Mouse (Mus musculus) ovary, postnatal 14 days (tissue): ENCODE measurements at regions not wholly inside any gene's neighbourhood (a gene's known extent, or its start where the extent isn't known, plus 50 kb on each side); places are given as distances from the start of the nearest gene placed in this dataset.

Experiments
- DNase-seq: peaks from one replicate; pipeline ENCODE4 v3.0.0; 2022; ENCODE audit warnings: low spot score

DNA sequence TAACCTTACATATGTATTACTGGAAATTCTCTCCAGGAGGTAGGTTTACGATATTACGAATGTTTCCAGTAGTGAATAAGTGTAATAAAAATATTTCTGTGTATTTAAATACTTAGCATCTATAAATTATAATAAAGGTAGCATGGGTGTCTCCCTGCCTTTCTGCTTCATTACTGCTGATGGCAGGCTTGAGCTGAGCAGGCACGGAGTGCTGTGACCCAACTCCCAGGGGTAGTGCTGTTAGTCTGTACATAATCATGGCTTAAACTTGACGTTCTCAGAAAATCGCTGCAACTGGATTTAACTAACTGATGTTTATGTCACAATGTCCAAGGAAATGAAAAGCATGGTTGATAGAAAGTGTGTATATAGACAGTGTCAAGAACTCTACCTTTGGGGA lies 727.8 kb upstream of the Frg1 start:
- no peak for DNase-seq

DNA sequence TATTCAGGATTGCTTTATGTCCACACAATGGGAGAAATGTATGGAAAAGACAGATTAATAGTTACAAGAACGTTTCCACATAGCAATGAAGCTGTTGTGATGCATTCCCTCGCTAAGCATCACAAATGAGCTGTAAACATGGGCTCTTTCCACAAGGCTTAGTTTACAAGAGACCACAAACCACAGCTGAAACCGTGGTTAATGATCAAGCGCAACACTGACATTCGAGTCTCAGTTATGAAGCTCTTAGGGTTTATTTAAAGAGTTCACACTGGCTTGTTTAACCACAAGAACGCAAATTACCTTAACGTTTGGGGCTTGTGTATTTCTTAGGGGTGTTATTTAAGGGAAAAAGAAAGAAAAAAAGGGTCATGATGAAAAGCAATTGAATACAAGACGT lies 727.3 kb upstream of the Frg1 start:
- no peak for DNase-seq

DNA sequence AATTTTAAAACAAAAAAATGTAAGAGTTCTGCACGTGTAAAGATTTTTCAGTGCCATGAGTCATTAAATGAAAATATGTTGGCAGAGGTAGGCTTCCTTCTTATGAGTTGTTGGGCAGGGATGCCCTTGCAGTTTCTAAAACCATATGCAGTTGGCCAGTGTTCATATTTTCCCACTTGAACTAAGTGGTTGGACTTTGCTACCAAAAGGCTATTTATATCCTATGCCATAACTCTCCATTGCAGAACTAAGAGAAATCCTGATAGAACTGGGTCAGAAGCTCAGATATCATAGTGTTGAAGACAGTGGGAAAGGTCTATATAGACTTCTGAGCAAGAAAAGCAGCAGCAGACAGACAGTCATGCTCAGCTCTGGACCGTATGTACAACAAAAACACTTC lies 690.7 kb upstream of the Frg1 start:
- no peak for DNase-seq

DNA sequence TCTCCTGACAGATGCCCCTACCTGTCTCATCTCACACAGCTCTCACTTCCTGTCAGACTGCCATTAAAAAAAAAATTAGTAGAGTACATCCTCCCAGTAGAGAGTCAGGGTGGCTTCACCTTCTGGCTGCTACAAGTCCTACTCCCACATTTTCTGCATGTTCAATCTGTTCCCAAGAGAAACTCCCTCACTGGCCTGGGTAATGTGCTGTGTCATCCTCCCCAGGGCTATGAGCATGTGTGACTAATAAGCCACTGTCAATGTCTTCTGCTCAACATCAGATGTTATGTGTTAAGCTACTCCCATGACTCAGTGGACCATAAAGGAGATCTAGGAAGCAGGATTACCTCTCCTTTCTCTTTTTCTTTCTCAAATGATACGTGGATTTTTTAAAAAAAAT lies 652.4 kb upstream of the Frg1 start:
- no peak for DNase-seq

DNA sequence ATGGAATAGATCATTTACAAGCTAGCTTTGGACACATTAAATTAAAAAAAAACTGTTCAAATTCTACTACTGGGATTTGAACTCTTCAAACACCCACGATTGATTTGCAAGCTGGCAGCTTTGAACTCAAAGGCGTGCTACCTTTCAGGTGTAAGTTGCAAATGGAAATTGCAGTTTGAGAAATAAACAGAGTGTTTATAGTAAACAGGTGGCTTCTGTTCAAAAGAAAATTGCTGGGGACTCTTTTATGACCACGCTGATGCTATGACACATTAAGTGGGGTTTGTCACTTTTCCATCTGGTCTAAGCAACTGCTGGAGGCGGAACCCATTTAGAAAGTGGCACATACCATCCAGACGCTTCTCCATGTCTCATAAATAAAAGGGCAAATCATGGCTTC lies 626.7 kb upstream of the Frg1 start:
- no peak for DNase-seq

DNA sequence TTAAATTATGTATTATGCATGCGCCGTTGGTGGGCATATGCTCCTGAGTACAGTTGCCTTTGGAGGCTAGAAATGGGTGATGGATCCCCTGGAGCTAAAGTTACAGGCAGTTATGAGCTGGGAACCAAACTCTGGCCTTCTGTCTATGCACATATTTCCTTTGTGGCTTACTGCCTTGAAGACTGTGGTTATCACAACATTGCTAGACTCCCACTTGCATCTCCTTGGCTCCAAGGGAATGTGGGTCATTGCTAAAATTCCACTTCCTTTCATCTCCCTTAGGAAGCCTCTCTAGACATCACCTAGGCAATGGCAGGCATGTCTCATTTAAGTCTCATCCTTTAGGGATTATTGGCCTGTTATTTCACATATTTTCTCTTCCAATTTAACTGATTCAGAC lies 622.4 kb upstream of the Frg1 start:
- DNase-seq, result no peak

DNA sequence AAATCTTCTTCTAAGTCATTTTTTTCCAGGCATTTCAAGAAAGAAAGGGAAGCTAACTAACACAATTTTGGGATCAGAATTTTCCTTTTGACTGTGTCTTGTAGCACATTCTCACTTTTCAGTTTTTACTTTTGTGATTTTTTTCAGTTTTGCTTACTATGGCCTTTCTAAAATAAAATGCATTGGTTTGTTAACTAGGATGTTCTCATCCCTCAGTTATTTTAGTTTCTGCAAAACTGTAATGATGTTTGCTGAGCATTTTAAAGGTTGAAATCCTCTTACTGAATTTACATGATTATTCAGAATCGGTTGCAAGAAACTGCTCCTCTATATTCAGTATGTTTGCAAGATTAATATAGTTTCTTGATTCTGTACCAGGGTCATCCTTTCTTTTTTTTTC lies 610.1 kb upstream of the Frg1 start:
- no peak for DNase-seq

DNA sequence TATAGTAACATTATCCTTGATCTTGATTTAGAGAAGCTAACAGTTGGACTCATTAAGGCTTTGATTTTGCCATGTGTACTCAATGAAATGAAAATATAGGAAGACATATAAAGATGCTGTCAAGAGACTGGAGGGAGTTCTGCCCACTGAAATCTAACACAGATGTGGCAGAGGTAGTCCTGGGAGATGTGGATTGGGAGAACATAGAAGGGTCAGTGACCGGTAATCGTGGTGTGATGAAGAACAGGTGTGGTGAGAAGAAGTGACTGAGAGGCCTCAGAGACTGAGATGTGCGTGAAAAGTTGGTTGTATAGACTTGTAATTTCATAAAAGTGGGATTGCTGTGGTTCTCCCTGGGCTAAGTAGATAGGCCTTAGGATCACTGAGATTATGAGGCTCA lies 600.9 kb upstream of the Frg1 start:
- no peak for DNase-seq

DNA sequence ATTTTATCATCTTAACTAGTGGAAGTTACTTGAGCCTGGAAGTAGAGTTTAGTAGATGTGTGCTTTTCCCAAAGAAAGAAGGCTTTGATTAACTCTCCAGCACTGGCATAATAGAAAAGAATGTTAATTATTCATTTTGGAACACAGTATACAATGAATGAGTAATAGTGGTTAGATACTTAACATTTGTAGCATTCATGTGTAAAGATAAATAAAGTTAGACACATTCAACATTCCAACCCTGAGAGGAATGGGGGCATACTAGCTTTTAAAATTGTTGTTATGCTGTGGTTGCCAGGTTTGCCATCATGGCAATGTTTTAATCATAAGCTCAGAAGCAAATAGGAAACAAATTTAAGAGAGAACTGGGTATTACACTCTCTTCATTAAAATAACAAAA lies 586.3 kb upstream of the Frg1 start:
- no peak for DNase-seq

DNA sequence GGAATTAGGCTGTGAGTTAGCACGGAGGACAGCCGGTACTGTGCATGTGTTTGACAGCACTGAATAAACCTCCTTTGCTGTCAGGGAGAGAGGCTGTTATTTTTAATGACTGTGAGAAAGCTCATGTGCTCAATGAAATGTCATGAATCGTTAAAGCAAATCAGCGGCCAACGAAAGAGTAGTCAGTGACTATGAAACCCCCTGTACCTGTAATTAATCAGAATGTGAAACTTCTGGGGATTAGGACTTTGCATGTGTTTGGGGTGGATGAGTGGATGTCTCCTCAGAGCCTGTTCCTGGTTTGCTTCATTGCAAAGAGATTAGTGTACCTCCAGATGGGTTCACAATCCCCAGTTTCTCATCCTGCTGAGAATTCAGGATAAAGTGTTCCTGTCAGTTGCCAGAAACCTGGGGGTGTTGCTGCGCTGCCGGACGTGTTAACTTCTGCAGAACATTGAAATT lies 572.2 kb upstream of the Frg1 start:
- no peak for DNase-seq

DNA sequence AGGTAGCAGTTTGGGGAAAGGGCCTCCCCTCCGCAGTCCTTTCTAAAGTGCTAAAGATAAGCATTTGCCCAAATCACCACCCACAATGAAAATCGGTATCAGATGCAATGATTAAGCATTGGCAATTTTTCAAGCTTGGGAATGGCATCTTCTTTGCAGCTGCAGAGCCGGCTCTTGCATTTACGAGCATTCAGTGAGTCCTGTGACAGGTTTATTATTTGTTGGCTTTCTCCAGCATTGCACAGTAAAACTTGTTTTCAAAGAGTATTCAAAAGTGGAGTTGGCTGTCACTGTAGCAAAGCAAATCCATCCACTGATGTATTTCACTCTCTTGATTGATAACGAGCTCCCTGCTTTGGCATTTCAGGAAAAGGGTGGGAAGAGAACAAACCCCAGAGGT lies 571.3 kb upstream of the Frg1 start:
- DNase-seq, result no peak

DNA sequence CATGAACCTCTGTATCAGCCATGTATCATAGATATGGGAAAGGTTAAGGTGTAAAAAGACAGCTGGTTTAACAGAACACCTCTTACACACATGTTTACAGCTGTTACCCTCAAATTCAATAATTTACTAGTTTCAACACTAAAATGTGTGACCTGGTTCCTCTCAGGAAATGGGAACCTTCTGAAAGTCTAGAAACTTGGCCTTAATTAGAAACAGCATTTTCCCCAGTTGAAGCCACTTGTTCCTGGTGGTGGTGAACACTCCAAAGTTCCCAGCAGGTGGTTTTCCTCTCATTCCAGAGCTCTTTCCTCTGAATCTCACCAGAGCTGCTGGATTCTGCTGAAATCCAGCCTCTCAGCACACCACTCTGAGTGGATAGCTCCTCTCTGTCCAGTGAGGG lies 570.5 kb upstream of the Frg1 start:
- DNase-seq, result no peak

DNA sequence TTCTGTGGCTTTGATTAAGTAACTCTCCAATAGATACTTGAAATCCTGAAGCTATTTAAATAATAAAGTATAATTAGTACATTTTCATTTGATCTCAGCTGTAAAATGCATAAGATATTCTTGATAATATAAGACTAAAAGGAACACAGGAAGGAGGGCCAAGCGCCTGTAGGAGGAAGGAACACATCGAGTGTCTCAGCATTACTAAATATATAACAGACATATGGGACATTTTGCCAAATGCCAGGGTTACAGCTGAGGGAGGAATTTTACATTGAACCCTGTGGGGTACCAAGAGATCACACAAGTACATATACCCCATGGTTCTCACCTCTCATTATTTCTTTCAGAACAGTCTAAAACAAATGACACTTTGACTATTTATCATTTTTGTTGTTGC lies 555.5 kb upstream of the Frg1 start:
- no peak for DNase-seq

DNA sequence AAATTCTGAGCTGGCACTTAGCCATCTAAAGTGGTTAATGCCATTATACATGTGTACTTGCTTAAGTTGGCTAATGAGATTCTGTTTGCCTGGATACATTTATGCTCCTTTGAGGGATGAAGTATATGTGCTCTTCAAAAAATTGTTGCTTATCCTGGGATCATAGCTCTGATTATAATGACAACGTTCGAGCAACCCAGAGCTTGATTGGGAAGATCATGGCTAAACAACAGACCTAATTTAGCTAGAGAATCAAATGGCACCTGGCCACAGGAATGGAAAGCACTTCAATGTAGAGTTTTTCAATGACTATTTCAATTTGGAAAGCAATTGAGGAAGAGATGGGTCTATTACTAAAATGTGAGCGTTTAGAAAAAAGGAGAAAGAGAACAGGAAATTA lies 553.7 kb upstream of the Frg1 start:
- DNase-seq, result no peak

DNA sequence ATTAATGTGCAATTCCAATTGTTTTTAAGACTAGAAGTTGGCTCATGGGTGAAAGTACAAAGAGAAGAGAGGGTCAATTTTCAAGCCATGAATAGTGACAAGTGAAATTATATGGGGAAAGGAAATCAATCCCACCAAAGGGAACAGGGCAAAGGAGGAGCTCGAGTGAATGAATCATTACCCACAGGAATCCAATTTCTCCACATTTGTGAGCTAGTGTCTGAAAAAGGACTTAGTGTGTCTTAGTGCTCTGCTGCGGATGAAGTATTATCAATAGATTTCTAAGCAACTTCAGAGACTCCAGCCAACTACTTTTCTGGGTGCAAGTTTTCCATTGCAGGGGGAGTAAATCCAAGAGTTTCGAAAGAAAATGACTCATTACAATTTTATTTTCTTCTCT lies 552.5 kb upstream of the Frg1 start:
- no peak for DNase-seq

DNA sequence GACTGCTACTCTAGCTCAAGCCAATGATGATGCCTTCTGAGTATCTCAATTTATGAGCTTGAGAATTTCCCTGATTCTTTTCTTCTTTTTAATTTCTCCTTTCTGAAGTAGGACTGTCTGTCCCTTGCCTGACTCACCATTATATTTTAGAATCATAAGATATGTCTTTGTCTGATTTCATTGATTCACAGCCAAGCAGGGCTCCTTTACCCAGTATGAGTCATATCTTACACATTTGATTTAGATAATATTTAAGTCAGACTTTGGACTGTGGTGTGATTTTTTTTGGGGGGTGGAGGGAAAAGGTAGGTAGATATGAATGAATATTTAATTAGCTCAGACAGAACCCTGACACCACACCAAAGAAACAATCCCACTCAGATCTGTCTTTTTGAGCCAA lies 547.2 kb upstream of the Frg1 start:
- no peak for DNase-seq

DNA sequence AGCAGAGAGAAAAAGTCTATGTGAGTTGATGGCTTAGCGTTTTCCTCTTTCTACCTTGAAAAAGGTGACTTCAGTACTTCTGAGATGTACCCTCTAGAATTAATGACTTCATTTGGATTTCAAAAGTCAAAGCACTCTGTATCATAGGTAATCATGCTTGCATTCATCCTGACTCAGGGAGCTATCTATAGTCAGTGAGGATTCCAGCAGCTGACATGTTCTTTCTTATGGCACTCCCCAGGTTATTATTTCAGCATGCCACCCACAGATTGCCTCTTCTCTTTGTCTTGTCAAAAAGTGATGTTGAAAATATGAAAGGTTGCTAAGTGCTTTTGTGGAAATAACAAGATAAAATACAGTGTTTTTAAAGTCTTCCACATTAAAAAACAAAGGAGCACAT lies 540.0 kb upstream of the Frg1 start:
- DNase-seq, result no peak

DNA sequence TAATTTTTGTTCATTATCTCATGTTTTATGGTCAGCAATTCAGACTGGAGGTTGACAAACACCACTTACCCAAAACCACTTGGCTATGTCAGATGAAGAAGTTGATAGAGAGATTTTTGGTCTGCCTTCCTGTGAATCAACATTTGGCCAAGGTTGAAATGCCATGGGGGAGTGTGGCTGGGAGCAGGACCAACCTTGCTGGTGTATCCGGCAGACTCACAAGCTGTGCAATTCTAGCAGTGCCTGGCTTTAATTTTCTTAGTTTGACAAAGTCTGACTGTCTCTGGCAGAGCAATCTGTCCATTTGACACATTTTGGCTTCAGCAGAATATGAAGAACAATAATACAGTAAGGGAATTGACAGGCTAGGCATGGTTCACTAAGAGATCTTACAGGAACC lies 533.9 kb upstream of the Frg1 start:
- no peak for DNase-seq

DNA sequence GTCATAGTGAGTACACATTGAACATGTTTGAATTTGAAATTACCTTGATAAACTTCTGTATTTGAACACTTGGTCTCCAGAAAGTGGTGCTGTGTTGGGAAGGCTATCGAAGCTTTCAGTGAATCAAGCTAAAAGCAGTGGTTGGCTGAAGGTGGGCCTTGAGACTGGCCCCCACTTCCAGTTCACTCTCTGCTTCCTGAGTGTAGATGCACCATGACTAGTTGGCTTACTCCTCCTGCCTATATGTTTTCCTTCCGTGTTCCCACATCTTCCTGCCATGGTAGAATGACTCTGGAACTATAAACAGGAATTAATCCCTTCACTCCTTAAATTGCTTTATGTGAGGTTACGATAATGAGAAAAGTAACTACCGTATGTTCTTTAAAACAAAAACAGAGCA lies 522.4 kb upstream of the Frg1 start:
- no peak for DNase-seq

DNA sequence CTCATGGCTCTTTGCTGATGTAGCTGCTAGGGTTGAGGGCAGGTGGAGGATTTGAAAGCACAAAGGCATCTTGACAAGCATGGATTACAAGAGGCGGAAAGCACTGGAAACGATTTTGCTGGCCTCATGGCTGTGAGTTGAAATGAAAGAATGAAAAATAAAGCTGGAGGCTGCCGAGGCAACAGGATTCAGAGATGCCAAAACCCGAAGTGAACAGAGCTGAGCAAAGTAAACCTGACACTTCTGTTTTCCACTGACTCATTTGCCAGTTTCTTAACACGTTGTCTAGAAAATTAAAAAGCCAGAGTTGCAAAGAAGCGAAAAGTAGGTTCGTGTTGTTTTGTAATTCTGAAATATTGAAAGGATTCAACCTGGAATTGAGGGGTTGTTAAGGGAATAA lies 504.2 kb upstream of the Frg1 start:
- no peak for DNase-seq

DNA sequence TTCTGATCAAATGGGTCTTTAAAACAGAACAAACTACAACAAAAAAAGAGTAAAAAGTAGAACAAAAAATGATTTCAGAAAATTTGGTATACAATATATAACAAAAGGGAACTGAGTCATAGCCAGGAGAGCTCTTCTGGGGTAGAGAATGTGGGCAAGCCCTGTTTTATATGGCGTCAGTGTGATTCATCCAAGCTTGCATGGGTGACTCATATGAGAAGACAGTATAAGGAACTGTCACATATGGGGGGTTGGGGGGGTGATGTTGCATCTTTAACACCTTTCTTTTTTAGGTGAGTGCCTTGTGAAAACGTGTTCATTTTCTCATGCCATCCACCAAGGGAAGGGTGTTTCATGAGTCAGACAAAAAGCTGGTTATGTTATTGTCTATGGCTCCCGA lies 503.7 kb upstream of the Frg1 start:
- no peak for DNase-seq

DNA sequence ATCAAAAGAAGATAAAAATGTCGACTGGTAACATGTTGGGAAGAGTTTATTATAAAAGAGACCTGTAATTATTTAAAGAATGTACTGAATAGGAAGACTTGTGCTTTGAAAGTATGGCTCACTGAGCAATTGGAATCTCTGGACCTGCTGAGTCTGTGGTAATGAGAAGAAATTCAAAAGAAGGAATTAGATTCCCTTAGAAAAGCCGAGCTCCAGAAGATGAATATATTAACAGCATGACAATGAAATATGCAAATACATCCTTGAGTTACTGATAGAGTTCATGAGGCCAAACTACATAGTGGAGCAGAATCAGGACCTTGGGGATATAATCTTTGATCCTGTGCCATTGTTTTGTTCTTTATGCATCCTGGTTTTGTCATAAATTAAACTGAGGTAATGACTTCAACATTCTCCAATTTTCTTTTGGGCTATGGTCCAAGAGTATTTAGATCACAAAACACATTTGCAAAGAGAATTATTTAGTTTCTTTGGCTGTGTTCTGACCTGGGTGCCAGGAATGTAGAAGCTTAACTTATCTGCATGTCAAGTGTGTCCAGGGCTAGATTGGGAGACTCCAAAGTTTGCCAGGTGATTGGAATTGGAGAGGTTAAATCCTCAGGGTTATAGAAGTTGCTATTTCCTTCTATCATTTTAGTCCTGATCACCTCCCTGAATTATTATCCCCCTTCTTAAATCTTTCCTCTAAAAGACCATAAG lies 461.3 kb upstream of the Frg1 start:
- DNase-seq, result no peak

DNA sequence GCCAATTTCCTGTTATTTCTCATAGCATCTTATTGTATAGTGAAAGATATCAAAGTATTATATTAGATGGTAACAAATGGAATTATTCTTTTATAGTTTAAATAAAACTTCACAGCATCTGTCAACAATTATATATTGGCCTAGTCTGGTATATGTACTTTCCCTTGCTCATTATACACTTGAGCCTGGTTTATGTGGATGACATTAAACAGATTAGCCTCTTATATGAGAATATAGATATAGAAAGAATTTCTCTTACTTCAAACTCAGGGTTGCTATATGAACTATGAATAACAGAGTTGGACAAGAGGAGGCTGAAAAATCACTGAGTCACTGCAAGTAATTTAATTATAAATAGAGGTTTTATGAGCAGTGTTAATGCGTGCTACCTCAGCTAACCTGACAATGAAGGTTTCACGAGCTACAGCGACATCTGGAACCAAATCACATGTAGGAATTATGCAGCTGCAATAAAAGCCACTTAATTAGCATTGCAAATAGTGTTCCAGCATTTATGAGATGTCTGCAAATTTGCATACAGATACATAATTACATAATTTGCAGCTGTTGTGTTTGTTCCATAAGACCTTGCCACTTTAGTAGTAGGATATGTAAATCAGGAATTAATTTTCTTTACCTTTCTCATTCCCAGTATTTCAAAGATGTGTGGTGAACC lies 452.9 kb upstream of the Frg1 start:
- no peak for DNase-seq

DNA sequence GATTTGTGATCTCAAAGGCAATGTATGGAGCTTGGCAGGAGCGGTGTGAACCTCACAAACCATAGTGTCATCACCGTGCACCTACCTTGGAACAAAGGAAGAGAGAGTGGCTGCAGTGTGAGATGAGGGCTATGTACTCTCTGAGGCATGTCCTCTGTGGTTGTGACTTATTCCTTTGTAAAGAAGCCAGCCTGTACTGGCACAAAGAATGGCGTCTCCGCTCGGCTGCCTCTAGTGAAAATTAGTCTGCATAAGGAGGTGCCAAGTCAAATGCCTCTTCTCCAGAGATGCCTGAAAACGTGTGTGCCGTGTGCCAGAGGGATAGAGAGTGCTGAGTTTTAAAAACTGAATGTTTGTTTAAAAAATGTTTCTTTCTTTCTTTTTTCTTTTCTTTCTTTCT lies 444.0 kb upstream of the Frg1 start:
- no peak for DNase-seq
